Mouse (Mus musculus): ENCODE measurements around the gene Tctn3. TPM values are rescaled to one million over a fixed set of nuclear protein-coding genes. Genes with fewer than 3 reads are reported as not detected.

Gene Tctn3
- polyA plus RNA-seq (2012; rRNA removed) (1.4 and 1.5 TPM in 2 replicates), polyA plus RNA-seq (2014; fragmentation: Nextera tagmentation; extraction: Ambion mirVana) (1.5 and 2.1 TPM in 2 replicates)

- TF ChIP-seq EP300 (IDR thresholded peaks at IDR 0.05; ENCODE audit: low read depth) (no peak), CTCF (IDR thresholded peaks at IDR 0.05; ENCODE audit: low read depth) (peak; percentile 98)
- peak within 1 kb of the TSS; percentile 84 for H3K4me2 ChIP-seq (ENCODE audit: low read depth)
- under 1% methylated on average over 45 of the region's 45 CpGs for WGBS (ENCODE audit: insufficient replicate concordance)
- peak within 1 kb of the TSS; percentile 62 for H3K9ac ChIP-seq (replicated peaks)
- no peaks in the 10 kb centered on the region for H3K27me3 ChIP-seq (ENCODE audit: control insufficient read depth, insufficient read depth, low read length)
- H3K9me3 ChIP-seq (ENCODE audit: control insufficient read depth, low read length), result no peaks in the 10 kb centered on the region
- ATAC-seq (ENCODE audit: insufficient read depth), result peak; percentile 100
- H3K36me3 ChIP-seq (replicated peaks; ENCODE audit: control insufficient read depth, insufficient read depth, low read depth), result no peaks in the 10 kb centered on the region
- H3K4me3 ChIP-seq (ENCODE audit: insufficient read depth in 1 of 2, low read depth in 2 of 2, low read length in 2 of 2), result peak within 1 kb of the TSS; percentile 65 to 82
- H3K27ac ChIP-seq, result no peak within 1 kb of the TSS
- peaks cover 4 to 5% of the 10 kb centered on the region in 2 experiments; a peak in 3 of 4 replicates for H3K4me1 ChIP-seq (replicated peaks; ENCODE audit: control insufficient read depth in 2 of 2, insufficient read depth in 2 of 2, low read length in 1 of 2)
- peak; percentile 90 to 92 (median 92) for DNase-seq (ENCODE audit: low read depth in 3 of 3, low spot score in 3 of 3)
These were observed at the start of gene Tctn3, which contains the start of gene Entpd1 for GRCm38 (mm10) chr19:40611830-40612506. Gene Tctn3 (minus strand): TSS chr19:40612233. Gene Entpd1 (plus strand): TSS chr19:40612366.

- H3K27me3 ChIP-seq (ENCODE audit: control insufficient read depth, insufficient read depth, low read length), result peaks cover 2% of the 10 kb centered on the region; the same call in 1 of the 2 replicates
- no peaks in the 10 kb centered on the region for H3K36me3 ChIP-seq (replicated peaks; ENCODE audit: control insufficient read depth, insufficient read depth, low read depth)
- H3K27ac ChIP-seq, result no peak overlapping the region
- H3K9ac ChIP-seq (replicated peaks), result no peak overlapping the region
- 0 out of 2 replicates have a peak overlapping the region, but pooled peaks have one; percentile 11 for H3K4me2 ChIP-seq (ENCODE audit: low read depth)
- WGBS (ENCODE audit: insufficient replicate concordance), result 53% methylated on average over 2 of the region's 2 CpGs
- no peak for TF ChIP-seq EP300 (IDR thresholded peaks at IDR 0.05; ENCODE audit: low read depth)
- TF ChIP-seq CTCF (IDR thresholded peaks at IDR 0.05; ENCODE audit: low read depth), result no peak
- H3K9me3 ChIP-seq (ENCODE audit: control insufficient read depth, low read length), result no peaks in the 10 kb centered on the region
- no peak for DNase-seq (ENCODE audit: low read depth in 3 of 3, low spot score in 3 of 3)
- peaks cover 0 to 10% of the 10 kb centered on the region in 2 experiments; a peak in 2 of 4 replicates for H3K4me1 ChIP-seq (replicated peaks; ENCODE audit: control insufficient read depth in 2 of 2, insufficient read depth in 2 of 2, low read length in 1 of 2)
- no peak for ATAC-seq (ENCODE audit: insufficient read depth)
- no peak overlapping the region for H3K4me3 ChIP-seq (ENCODE audit: insufficient read depth in 1 of 2, low read depth in 2 of 2, low read length in 2 of 2)
These were observed 49.1 kb upstream of the Tctn3 start for GRCm38 (mm10) chr19:40661108-40661507.

GRCm38 (mm10) chr19:40660510-40660909 is 48.5 kb upstream of the Tctn3 start:
- no peak overlapping the region for H3K27ac ChIP-seq
- H3K27me3 ChIP-seq (ENCODE audit: control insufficient read depth, insufficient read depth, low read length), result peaks cover 2% of the 10 kb centered on the region; the same call in 1 of the 2 replicates
- H3K4me3 ChIP-seq (ENCODE audit: insufficient read depth in 1 of 2, low read depth in 2 of 2, low read length in 2 of 2), result peak overlapping the region; percentile 34 to 52
- no peaks in the 10 kb centered on the region for H3K36me3 ChIP-seq (replicated peaks; ENCODE audit: control insufficient read depth, insufficient read depth, low read depth)
- peaks cover 0 to 10% of the 10 kb centered on the region in 2 experiments; a peak in 2 of 4 replicates for H3K4me1 ChIP-seq (replicated peaks; ENCODE audit: control insufficient read depth in 2 of 2, insufficient read depth in 2 of 2, low read length in 1 of 2)
- H3K9me3 ChIP-seq (ENCODE audit: control insufficient read depth, low read length), result no peaks in the 10 kb centered on the region
- H3K4me2 ChIP-seq (ENCODE audit: low read depth), result peak overlapping the region; percentile 57
- TF ChIP-seq CTCF (IDR thresholded peaks at IDR 0.05; ENCODE audit: low read depth) (no peak), EP300 (IDR thresholded peaks at IDR 0.05; ENCODE audit: low read depth) (no peak)
- 13% methylated on average over 9 of the region's 9 CpGs for WGBS (ENCODE audit: insufficient replicate concordance)
- DNase-seq (ENCODE audit: low read depth in 3 of 3, low spot score in 3 of 3) (no peak), ATAC-seq (ENCODE audit: insufficient read depth) (no peak)
- 0 out of 2 replicates have a peak overlapping the region, but pooled peaks have one; percentile 9 for H3K9ac ChIP-seq (replicated peaks)

GRCm38 (mm10) chr19:40659651-40660478 is 47.8 kb upstream of the Tctn3 start:
- no peaks in the 10 kb centered on the region for H3K9me3 ChIP-seq (ENCODE audit: control insufficient read depth, low read length)
- no peak for DNase-seq (ENCODE audit: low read depth in 3 of 3, low spot score in 3 of 3)
- H3K36me3 ChIP-seq (replicated peaks; ENCODE audit: control insufficient read depth, insufficient read depth, low read depth), result no peaks in the 10 kb centered on the region
- peak overlapping the region; percentile 34 to 52 for H3K4me3 ChIP-seq (ENCODE audit: insufficient read depth in 1 of 2, low read depth in 2 of 2, low read length in 2 of 2)
- H3K27ac ChIP-seq, result no peak overlapping the region
- peaks cover 0 to 10% of the 10 kb centered on the region in 2 experiments; a peak in 2 of 4 replicates for H3K4me1 ChIP-seq (replicated peaks; ENCODE audit: control insufficient read depth in 2 of 2, insufficient read depth in 2 of 2, low read length in 1 of 2)
- ATAC-seq (ENCODE audit: insufficient read depth), result no peak
- peaks cover 2% of the 10 kb centered on the region; the same call in 1 of the 2 replicates for H3K27me3 ChIP-seq (ENCODE audit: control insufficient read depth, insufficient read depth, low read length)
- TF ChIP-seq CTCF (IDR thresholded peaks at IDR 0.05; ENCODE audit: low read depth) (no peak), EP300 (IDR thresholded peaks at IDR 0.05; ENCODE audit: low read depth) (no peak)
- 2% methylated on average over 16 of the region's 16 CpGs for WGBS (ENCODE audit: insufficient replicate concordance)
- 0 out of 2 replicates have a peak overlapping the region, but pooled peaks have one; percentile 9 for H3K9ac ChIP-seq (replicated peaks)
- peak overlapping the region; percentile 57 for H3K4me2 ChIP-seq (ENCODE audit: low read depth)
